Mouse (Mus musculus): ENCODE results near the gene Lhfp. TPM values are rescaled to one million over a fixed set of nuclear protein-coding genes. Genes with fewer than 3 reads are reported as not detected.
A peak's percentile ranks its signal among the peaks of the same experiment; 100 is the strongest.
"Not testable (repeated sequence)": the region's sequence is repeated elsewhere in the genome, so short reads cannot be mapped to it uniquely, and the experiment has no call there.

Lhfp gene
- total RNA-seq, 2 experiments from 2014 or later: 30.6 to 34.5 TPM

GRCm38 (mm10) chr3:53234689-53235088, 193.4 kb downstream of the Lhfp start:
- intact Hi-C loops (cut with DNase I): no loop called here
- DNase-seq (ENCODE audit: low spot score in 2 of 2): no peak

- no peak for DNase-seq (ENCODE audit: low spot score in 2 of 2)
- intact Hi-C loops (cut with DNase I): no loop called here
Measured at GRCm38 (mm10) chr3:53236471-53236870, 195.1 kb downstream of the Lhfp start.

DNA sequence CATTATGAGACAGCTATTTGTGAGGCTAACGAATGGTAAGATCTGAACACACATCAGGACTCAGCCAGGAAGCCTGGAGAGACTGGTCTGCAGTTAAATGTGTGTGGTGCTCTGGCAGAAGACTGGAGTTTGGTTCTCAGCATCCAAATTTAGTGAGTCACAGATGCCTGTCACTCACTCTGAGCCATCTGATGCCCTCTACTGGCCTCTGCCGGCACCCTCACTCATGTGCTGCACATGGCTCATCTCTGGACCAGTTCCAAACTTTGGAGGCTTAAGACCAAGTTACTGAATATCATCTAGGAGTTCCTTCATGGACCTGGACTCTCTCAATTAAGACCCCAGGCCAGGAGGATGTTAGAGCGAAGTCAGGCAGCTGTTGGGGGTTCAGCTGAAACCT, 198.8 kb downstream of the Lhfp start:
- no peak for DNase-seq (ENCODE audit: low spot score in 2 of 2)
- intact Hi-C loops (cut with DNase I): loop anchor here (10.0 kb wide), 1 partner anchor 205 kb away; no protein-coding TSS in a partner anchor

DNA sequence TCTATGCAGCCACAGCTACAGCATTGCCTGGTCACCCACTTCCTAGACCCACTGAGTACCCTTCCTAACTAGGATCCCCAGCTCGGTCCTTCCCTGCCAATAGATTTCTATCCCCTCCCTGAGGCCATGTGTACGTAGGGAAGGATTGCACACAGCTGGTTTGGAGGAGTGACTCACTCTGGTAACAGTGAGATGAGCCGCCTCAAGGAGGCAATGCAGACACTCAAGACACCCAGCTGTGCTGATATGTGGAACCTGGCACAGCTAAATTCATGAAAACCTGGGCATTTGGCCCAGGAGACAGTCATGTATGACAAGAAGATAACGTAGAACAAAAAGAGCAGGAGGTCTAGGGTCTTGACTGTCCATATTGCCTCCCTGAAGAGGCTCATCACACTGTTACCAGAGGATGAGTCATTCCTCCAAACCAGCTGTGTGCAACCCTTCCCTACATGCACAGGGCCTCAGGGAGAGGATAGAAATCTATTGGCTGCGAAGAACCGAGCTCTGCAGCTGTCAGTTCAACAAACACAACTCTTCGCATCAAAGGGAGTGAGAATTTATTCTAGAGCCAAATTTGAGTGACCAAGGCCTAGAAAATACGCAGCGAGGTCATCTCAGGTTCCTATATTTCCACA, 204.4 kb downstream of the Lhfp start:
- intact Hi-C loops (cut with DNase I): loop anchor here (5.0 to 10.0 kb wide), 2 partner anchors 199 to 203 kb away; partner anchors contain the start of gene Lhfp
- no peak for DNase-seq (ENCODE audit: low spot score in 2 of 2)

- DNase-seq (ENCODE audit: low spot score in 2 of 2): no peak
- intact Hi-C loops (cut with DNase I): loop anchor here (5.0 to 10.0 kb wide), 2 partner anchors 198 to 205 kb away; partner anchors contain the start of gene Lhfp
Measured at GRCm38 (mm10) chr3:53247102-53247501, 205.8 kb downstream of the Lhfp start.

DNA sequence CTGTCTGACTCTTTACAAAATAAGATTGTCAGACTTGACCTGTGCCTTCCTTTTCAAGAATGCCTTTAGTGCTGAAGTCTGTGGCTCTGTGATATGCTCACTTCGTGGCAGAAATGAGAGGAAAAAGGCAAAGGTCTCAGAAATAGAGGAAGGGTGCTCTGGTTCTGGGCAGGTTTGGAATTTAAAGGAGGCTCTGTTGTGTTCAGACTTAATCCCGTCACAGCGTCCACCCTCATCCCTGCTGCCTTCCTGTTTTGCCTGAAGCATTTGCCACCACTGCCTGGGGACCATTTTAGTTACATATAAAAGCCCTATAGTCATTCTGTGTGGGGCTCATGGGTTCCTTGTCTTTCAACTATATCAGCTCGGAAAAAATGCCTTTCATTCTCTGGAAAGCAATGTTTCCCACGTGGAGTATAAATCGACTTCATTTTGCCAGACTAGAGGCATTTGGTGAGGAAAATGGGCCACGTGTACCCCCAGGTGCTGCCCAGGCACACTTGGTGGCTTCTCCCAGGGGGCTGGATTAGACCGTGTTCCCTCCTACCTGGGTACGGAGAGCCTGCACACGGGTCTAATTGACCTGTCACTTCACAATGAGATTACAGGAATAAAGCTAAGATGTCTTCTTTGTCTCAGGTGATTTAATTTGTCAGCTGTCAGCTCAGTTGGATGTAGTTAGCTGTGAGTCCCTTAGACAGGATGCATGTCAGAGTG, 207.0 kb downstream of the Lhfp start:
- intact Hi-C loops (cut with DNase I): loop anchor here (5.0 to 10.0 kb wide), 2 partner anchors 196 to 206 kb away; partner anchors contain the start of gene Lhfp
- no peak for DNase-seq (ENCODE audit: low spot score in 2 of 2)

- intact Hi-C loops (cut with DNase I): no loop called here
Measured at GRCm38 (mm10) chr3:53252556-53252955, 211.2 kb downstream of the Lhfp start.

GRCm38 (mm10) chr3:53253223-53253832, 212.0 kb downstream of the Lhfp start:
- intact Hi-C loops (cut with DNase I): no loop called here
- no peak for DNase-seq (ENCODE audit: low spot score in 2 of 2)

More at GRCm38 (mm10) chr3:53252556-53252955, 211.2 kb downstream of the Lhfp start:
- DNase-seq (ENCODE audit: low spot score in 2 of 2): no peak

GRCm38 (mm10) chr3:53258657-53259158, 217.4 kb downstream of the Lhfp start:
- intact Hi-C loops (cut with DNase I): no loop called here
- DNase-seq (ENCODE audit: low spot score in 2 of 2): peak in 1 of 2 experiments; percentile 69

DNA sequence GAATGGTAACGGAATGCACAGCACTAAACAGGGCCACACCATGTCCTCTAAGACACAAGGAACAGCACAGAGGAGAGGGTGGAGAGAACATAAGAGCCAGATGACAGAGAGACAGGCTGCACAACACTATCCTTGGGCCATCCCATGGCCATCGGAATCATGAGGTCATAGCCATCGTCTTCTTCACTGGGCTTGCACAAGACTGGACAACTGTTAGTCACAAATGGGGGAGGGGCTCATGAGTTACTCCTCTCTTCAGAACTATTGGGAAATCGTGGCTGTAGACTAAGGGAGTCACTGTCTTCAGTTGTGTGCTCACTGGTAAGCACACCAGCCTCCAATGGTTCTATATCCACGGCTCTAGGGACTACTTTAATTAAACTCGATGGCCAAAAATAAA, 224.8 kb downstream of the Lhfp start:
- no peak for DNase-seq (ENCODE audit: low spot score in 2 of 2)
- intact Hi-C loops (cut with DNase I): no loop called here

GRCm38 (mm10) chr3:53267046-53267445, 225.7 kb downstream of the Lhfp start:
- DNase-seq (ENCODE audit: low spot score in 2 of 2): no peak
- intact Hi-C loops (cut with DNase I): no loop called here

DNA sequence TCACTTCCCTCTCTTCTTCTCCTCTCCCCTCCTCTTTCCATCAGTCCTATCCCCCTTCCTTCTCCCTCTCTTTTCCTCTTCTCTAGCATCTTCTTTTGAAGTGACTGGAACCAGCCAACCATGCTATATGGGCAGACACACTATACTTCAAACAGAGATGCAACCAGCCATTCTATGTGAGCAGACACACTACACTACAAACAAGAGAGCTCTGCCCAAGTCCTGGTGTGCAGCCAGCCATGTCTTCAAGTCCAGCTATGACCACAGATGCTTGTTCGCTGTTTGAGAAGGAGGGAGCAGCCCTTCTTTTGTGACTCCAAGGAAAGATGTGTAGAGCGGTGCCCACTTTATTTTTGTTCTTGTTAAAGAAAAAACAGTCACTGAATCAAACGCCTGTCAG, 231.9 kb downstream of the Lhfp start:
- intact Hi-C loops (cut with DNase I): no loop called here
- no peak for DNase-seq (ENCODE audit: low spot score in 2 of 2)

- intact Hi-C loops (cut with DNase I): no loop called here
- DNase-seq (ENCODE audit: low spot score in 2 of 2): no peak
Measured at GRCm38 (mm10) chr3:53277993-53278392, 236.7 kb downstream of the Lhfp start.

DNA sequence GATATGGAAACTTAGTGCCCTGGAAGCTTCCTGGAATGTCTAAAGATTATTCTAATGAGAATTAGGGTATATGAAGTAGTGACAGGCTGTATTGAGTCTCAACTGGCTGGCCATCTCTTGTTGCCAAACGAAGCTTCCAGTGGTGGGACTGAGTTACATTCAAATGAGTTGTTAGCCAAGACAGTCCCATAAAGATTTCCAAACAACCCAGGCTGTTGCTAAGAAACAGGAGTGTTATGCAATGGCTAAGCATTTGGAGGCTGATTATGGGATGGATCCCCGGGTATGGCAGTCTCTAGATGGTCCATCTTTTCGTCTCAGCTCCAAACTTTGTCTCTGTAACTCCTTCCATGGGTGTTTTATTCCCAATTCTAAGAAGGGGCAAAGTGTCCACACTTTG, 240.7 kb downstream of the Lhfp start:
- DNase-seq (ENCODE audit: low spot score in 2 of 2); intact Hi-C loops (cut with DNase I): not testable (repeated sequence)

- DNase-seq (ENCODE audit: low spot score in 2 of 2): no peak
- intact Hi-C loops (cut with DNase I): no loop called here
Measured at GRCm38 (mm10) chr3:53284023-53284422, 242.7 kb downstream of the Lhfp start.

- intact Hi-C loops (cut with DNase I): no loop called here
- no peak for DNase-seq (ENCODE audit: low spot score in 2 of 2)
Measured at GRCm38 (mm10) chr3:53284471-53285177, 243.3 kb downstream of the Lhfp start.

DNA sequence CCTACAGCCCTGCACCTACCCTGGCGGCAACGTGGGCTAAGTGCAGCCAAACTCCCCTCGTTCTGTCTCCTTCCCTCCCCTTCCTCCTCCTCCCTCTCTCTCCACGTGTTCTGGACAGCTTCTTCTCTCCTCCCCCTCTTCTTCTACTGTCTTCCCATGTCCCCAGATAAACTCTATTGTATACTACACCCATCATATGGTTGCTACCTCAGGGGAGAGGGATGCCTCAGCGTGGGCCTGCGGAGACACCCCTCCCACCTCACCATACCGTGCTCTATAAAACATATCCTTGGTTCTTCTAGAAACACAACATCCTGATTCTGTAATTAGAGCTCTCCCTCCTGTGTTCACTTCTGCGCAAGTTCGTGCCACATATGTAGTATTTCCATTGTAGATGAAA, 247.3 kb downstream of the Lhfp start:
- intact Hi-C loops (cut with DNase I): no loop called here
- DNase-seq (ENCODE audit: low spot score in 2 of 2): peak in 1 of 2 experiments; percentile 52

DNA sequence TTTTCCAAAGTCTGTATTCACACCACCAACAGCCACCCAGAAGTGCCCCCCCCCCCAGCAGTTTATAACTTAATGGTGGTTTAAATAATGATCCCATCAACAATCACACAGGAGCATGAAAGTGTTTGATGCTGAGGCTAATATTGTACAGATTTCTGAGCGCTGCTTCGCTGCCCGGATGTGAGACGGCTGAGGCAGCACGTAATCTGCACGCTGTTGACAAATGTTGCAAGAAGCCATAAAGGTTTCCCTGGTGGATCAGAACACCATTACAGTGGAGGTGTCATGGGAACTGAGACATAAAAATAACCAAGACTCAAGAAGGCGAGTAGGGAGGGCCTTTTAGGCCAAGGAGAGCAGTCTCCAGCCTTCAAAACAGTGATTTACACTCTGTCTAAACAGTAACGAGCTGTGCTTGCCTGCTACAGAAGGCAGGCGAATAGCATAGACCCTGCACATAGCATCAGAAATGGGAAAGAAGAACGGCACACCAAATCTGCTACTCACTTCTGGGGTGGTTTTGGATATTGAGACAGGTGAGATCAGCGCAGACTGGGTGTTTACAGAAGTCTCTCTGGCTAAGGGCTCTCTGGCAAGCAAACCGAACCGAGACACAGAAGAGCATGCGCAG, 248.4 kb downstream of the Lhfp start:
- intact Hi-C loops (cut with DNase I): no loop called here
- peak in 1 of 2 experiments; percentile 44 for DNase-seq (ENCODE audit: low spot score in 2 of 2)

DNA sequence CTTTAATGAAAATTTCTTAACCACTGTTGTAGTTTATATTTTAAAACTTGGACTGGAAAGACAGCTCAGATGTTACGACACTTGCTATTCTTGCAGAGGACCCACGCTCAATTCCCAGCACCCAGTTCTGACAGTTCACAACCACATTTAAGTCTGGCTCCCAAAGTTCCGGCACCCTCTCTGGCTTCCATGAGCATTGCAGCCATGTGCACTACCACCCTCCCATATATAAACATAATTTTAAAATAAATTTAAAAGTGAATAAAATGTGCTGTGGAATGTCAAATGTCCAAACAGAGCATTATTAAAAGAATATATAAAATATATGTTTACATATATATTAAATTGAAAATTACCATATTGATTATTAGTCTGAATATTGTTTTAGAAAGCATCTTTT, 249.9 kb downstream of the Lhfp start:
- intact Hi-C loops (cut with DNase I): no loop called here
- no peak for DNase-seq (ENCODE audit: low spot score in 2 of 2)

Measured in left cerebral cortex, postnatal 25 days (tissue).